Mouse (Mus musculus): Measurements from ENCODE around the gene Kctd19.

Kctd19 gene

DNA sequence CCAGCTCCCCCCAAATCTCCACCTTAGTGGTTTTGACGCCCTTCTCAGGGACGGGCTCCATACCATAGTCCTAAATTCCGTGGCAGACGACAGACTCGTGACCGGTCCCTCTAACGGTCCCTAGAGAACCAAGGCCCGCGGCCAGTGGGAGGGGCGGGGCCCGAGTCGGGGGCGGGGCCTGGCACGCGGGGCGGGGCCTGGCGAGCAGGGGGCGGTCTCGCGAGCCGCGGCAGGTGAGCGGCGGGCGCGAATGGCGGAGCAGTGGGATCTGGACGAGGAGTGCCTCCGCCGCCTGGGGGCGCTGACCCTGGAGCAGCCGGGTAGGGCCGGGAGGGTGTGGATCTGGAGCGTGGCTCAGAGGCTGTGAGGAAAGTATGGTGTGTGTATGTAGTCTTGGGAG is at the start of gene Kctd19, which contains the start of gene Lrrc36:
Kctd19 (minus strand) TSS at position 112 of the 400 bp plus-strand sequence.
Lrrc36 (plus strand) TSS at position 181 of the 400 bp plus-strand sequence.
- no peak for DNase-seq (ENCODE audit: low read depth)

GRCm38 (mm10) chr8:105461085-105461803 is 47.9 kb upstream of the Kctd19 start:
- no peak for DNase-seq (ENCODE audit: low read depth)

GRCm38 (mm10) chr8:105455218-105455617 is 41.9 kb upstream of the Kctd19 start:
- DNase-seq (ENCODE audit: low read depth): no peak

DNA sequence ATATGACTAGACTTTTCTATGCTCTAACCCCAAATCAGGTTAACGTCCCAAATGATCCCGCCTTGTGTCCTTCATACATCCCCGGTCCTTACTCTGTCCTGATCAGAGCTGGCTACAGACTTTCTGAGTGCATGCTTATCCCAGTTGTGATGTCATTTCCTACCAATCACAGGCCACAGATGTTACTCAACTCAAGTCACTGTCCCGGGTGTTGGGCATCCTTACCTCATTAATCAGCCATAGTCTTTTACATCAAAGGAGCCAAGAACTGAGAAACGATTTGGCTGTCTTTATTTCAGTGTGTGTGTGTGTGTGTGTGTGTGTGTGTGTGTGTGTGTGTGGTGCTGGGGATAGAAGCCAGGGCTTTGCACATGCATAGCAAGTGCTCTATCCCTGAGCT is 40.8 kb upstream of the Kctd19 start:
- DNase-seq (ENCODE audit: low read depth): no peak

GRCm38 (mm10) chr8:105453296-105453695 is 40.0 kb upstream of the Kctd19 start:
- no peak for DNase-seq (ENCODE audit: low read depth)

GRCm38 (mm10) chr8:105451903-105452603 is 38.8 kb upstream of the Kctd19 start:
- no peak for DNase-seq (ENCODE audit: low read depth)

DNA sequence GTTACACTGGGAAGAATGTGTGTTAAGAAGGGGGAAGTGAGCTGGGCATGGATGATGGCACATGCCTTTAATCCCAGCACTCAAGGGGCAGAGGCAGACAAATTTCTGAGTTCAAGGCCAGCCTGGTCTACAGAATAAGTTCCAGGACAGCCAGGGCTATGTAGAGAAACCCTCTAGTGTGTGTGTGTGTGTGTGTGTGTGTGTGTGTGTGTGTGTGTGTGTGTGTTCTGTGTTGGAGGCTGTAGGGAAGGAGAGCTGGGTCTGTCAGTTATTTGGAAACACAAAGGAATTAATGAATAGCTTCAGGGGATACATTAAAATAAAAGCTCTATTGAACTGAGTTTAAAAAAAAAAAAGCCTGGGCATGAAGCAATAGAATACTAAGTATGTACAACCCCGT is 37.7 kb upstream of the Kctd19 start:
- no peak for DNase-seq (ENCODE audit: low read depth)

- no peak for DNase-seq (ENCODE audit: low read depth)
Observed at GRCm38 (mm10) chr8:105448596-105448995, 35.3 kb upstream of the Kctd19 start.

GRCm38 (mm10) chr8:105448188-105448587 is 34.9 kb upstream of the Kctd19 start:
- DNase-seq (ENCODE audit: low read depth): no peak

- no peak for DNase-seq (ENCODE audit: low read depth)
Observed at GRCm38 (mm10) chr8:105446127-105446552, 32.8 kb upstream of the Kctd19 start.

GRCm38 (mm10) chr8:105445296-105446126 is 32.2 kb upstream of the Kctd19 start:
- no peak for DNase-seq (ENCODE audit: low read depth)

DNA sequence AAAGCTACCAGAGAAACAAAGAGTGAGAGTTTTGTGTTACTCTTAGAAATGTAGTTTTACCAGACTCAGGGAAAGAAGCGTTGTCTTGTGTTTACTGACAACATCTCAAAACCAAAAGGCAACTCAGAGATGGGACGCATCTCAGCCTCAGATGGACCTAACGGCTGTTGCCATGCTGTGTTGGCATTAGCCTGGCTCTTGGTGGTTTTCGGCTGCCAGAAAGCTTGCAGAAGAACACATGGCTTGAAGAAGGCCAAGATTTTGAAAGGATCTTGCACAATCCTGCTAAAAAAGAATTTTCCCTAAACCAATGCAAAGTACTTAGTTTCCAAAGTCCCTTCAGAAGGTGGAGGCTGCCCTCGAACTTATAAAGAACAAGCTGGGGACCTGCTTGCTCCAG is 29.4 kb upstream of the Kctd19 start:
- DNase-seq (ENCODE audit: low read depth): no peak

GRCm38 (mm10) chr8:105441433-105441832 is 28.1 kb upstream of the Kctd19 start:
- DNase-seq (ENCODE audit: low read depth): peak; percentile 27

GRCm38 (mm10) chr8:105438865-105439264 is 25.6 kb upstream of the Kctd19 start:
- DNase-seq (ENCODE audit: low read depth): peak; percentile 18

GRCm38 (mm10) chr8:105437078-105437748 is 23.9 kb upstream of the Kctd19 start:
- no peak for DNase-seq (ENCODE audit: low read depth)

DNA sequence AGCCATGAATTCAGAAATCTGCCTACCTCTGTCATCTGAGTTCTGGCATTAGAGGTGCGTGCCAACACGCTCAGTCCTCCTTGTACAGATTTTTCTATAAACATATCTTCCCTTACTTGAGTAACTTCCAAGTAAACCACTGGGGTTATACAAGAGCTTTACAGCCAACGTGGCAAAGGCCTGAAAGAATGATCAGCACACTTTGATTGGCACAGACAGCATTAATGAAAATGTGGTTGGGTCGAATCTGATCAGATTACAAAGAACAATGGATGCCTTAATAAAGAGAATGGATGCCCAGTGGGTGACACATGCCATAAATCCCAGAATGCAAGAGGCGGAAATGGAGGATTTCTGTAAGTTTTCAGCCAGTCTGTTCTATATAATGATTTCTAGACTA is 22.9 kb upstream of the Kctd19 start:
- no peak for DNase-seq (ENCODE audit: low read depth)

DNA sequence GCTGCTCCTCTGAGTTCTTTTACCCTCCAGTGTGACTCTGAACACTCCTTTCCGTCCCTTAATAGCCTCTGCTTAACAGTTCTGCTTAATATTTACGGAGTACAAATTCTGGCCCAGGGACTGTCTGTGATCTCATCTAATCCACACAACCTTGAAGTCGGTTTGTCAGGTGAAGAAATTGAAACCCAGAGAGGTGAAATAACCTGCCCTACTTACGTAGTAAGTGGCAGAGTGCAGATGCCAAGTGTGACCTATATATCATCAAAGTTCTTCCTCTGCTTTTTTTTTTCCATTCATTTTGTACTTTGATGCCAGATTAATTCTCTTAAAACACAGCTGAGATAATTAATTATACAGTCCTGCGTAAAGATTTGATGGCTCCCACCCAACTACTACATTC is 20.8 kb upstream of the Kctd19 start:
- DNase-seq (ENCODE audit: low read depth): no peak

DNA sequence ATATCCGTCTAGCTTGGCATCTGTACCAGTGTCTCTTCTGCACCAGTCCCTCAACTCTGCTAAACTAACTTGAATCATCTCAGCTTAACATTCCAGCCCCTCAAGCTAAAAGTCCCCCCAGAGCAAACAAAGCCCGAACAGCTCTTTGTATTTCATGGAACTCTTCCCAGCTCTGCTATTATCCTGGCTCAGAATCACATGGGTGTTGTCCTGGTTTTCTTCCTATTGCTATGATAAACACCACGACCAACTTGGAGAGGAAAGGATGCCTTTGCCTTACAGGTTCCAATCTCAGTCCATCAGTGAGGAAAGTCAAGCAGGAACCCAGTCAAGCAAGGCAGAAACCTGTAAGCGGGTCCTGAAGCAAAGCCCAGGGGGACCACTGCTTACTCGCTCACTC is 20.2 kb upstream of the Kctd19 start:
- no peak for DNase-seq (ENCODE audit: low read depth)

DNA sequence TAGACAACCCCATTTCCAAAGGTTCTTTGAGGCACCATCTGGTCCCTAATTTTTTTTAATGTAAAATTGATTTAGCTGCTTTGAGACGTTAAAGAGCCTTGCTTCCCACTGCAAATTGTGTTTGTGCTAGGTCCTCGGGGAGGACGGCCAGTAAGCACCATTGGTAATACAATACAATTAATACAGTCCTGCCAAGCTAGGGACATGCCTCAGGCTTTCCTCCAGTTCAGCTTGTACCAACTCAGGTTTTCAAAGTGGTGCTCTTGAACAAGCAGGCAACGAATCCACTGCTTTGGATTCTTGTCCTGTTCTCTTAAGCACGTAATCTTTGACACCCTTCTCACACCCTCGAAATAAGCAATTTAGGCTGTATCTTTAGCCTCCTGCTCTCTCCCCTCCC is 19.7 kb upstream of the Kctd19 start:
- DNase-seq (ENCODE audit: low read depth): no peak

DNA sequence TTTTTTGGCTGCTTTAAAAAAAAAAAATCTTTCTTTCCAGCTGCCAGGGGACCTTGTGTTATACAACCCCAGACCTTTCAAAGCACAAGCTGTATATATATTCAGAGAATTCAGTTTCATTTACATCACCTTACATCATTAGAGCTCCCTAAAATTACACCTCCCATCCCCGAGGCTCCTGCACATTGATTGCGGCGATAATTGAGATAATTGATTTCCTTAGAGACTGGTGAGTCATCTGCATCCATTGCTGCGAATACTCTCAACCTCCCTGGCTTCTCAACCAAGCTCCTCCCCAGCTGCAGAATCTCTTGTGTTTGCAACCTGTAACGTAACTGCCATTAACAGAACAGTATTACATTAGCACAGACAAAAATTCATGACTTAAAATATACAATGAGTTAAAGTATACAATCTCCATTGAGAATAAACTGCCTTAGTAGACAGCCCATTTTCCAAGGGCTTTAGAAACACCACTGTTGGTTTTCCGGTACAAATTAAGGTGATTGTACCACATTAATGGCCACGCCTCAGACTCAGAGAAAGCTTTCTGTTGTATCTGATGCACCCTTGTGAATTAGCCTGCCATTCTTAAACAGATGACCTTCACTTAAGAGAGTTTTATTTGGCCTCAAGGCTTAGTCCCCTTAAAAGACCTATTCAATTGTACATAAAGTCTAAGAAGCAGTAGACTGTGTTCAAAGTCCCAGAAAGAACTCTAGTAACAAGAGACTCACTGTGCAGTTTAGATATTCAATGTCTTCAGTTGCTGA is 18.6 kb upstream of the Kctd19 start:
- no peak for DNase-seq (ENCODE audit: low read depth)

- no peak for DNase-seq (ENCODE audit: low read depth)
Observed at GRCm38 (mm10) chr8:105426878-105427277, 13.6 kb upstream of the Kctd19 start.

All from naive thymus-derived CD4-positive, alpha-beta T cell, adult 2 months (primary cell).